In the genomic region with DNA sequence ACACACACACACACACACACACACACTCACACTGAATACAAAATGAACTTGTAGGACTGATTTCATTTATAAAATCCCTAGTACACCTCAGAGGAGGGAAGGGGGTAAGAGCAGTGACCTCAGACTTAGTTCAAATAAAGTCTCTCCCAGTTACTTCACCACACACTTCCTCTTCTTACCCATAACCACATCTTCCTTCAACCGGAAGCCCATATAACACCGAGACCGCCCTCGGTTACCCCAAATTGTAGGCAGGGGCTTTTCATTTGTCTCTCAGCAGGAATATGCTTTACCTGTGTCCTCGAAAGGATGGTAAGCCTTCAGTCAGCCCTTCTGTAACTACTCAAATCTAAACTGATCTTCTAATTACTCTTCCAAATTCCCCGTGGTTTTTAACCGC, we compare ENCODE assay signal across 15 mouse cellular contexts. TPM values are rescaled to one million over a fixed set of nuclear protein-coding genes. Genes with fewer than 3 reads are reported as not detected.
DNase-seq lines count a peak whose midpoint lies in the region; ATAC-seq lines count a peak whose summit lies in the region.
"Had no signal": no experiment of that assay in that cellular context is flagged by ENCODE, and none has a peak within 500 bp of the region (broad histone marks: within the 10 kb centered on the region; RNA-seq: fewer than 3 reads in every experiment).

No protein-coding gene starts in this region.

- no peak for DNase-seq in lung, postnatal 10 days
- DNase-seq in T-cell, adult 2 months (ENCODE audit: low spot score): peak; percentile 60
- peak; percentile 20 for DNase-seq in lung, postnatal 36 days
- peak; percentile 70 for DNase-seq in thymus, postnatal 14 days
- DNase-seq in left cerebral cortex, postnatal 10 days (ENCODE audit: extremely low spot score in 1 of 2, low spot score in 2 of 2): no peak
- no peak for DNase-seq in retina, embryonic 14.5 days (ENCODE audit: low spot score)
- DNase-seq: kidney, postnatal 14 days had no signal

- no peak for ATAC-seq in lung, embryonic 15.5 days (ENCODE audit: borderline replicate concordance, extremely low read depth, low FRiP score, low TSS enrichment)
- no peak for ATAC-seq in cerebellum, adult (ENCODE audit: insufficient number of reproducible peaks, low FRiP score, low TSS enrichment)

- no peaks in the 10 kb centered on the region for H3K9me3 ChIP-seq in lung, embryonic 15.5 days
- H3K9me3 ChIP-seq: hindbrain, embryonic 12.5 days had no signal

- peaks cover 10% of the 10 kb centered on the region for H3K4me1 ChIP-seq in lung, embryonic 15.5 days
- H3K4me1 ChIP-seq: hindbrain, embryonic 12.5 days had no signal

- H3K4me2 ChIP-seq in lung, embryonic 15.5 days: 0 out of 2 replicates have a peak overlapping the region, but pooled peaks have one; percentile 43
- H3K4me2 ChIP-seq: hindbrain, embryonic 12.5 days had no signal

- no peaks in the 10 kb centered on the region for H3K27me3 ChIP-seq in lung, embryonic 15.5 days
- H3K27me3 ChIP-seq: hindbrain, embryonic 12.5 days had no signal

- H3K36me3 ChIP-seq in lung, embryonic 15.5 days: no peaks in the 10 kb centered on the region
- H3K36me3 ChIP-seq: hindbrain, embryonic 12.5 days had no signal

- no peak overlapping the region for H3K4me3 ChIP-seq in lung, embryonic 15.5 days
- H3K4me3 ChIP-seq: hindbrain, embryonic 12.5 days had no signal

- H3K27ac ChIP-seq in lung, embryonic 15.5 days: no peak overlapping the region
- H3K27ac ChIP-seq: hindbrain, embryonic 12.5 days had no signal

- no peak overlapping the region for H3K9ac ChIP-seq in lung, embryonic 15.5 days
- H3K9ac ChIP-seq: hindbrain, embryonic 12.5 days had no signal

- intact Hi-C loops in left cerebral cortex, postnatal 10 days (cut with DNase I): no loop called here

- WGBS in lung, embryonic 15.5 days: 74% methylated on average over 7 of the region's 7 CpGs

RNA-seq across cellular contexts. Expression of gene Gm10322, which starts 26.4 kb away (rescaled TPM):
- not detected in 2 replicates for polyA plus RNA-seq in lung, embryonic 15.5 days (2015; fragmentation: Nextera tagmentation; extraction: Ambion mirVana)
- total RNA-seq in left cerebral cortex, postnatal 10 days (2021): not detected
- total RNA-seq: left cerebral cortex, postnatal 14 days; midbrain, postnatal 0 days had no signal
- polyA plus RNA-seq: embryonic facial prominence, embryonic 11.5 days; frontal cortex, adult 2 months; hindbrain, embryonic 12.5 days; midbrain, postnatal 0 days; testis, adult 2 months had no signal

RNA-seq across cellular contexts. Expression of gene Mcu, which starts 27.1 kb away (rescaled TPM):
- polyA plus RNA-seq in lung, embryonic 15.5 days (2015; fragmentation: Nextera tagmentation; extraction: Ambion mirVana): 29.9 and 30.8 TPM in 2 replicates
- 10 to 100 TPM; 65.9 to 67.9 TPM for total RNA-seq in left cerebral cortex, postnatal 10 days (2021)

Comparison
In these comparisons a context has a peak if more than half of its experiments do, and no peak if none do; other contexts are left out.
1. DNase-seq: peak in T-cell, adult 2 months (single experiment), lung, postnatal 36 days (single experiment) and thymus, postnatal 14 days (single experiment); none in lung, postnatal 10 days (single experiment), left cerebral cortex, postnatal 10 days (0 of 2) and retina, embryonic 14.5 days (single experiment).